Mouse (Mus musculus) heart, adult 2 months (tissue): ENCODE results near the gene Lrrc8c.

Source experiments
- CTCF ChIP-seq: fragments of 200-600 bp; IDR thresholded peaks from 2 replicates; pipeline ENCODE4 v1.8.1; 2022; ENCODE audit warnings: antibody characterized with exemption, mild to moderate bottlenecking, moderate library complexity
- EP300 ChIP-seq: fragments of 200-500 bp; IDR thresholded peaks from 2 replicates; pipeline ENCODE4 v1.6.1; 2011; ENCODE audit warnings: low read depth, low read length, control low read depth; ENCODE audit not compliant: insufficient read depth
- POLR2A ChIP-seq: fragments of 200-500 bp; IDR thresholded peaks from 2 replicates; pipeline ENCODE4 v1.6.1; 2011; ENCODE audit warnings: mild to moderate bottlenecking, low read depth, low read length, control low read depth; ENCODE audit not compliant: insufficient read depth

DNA sequence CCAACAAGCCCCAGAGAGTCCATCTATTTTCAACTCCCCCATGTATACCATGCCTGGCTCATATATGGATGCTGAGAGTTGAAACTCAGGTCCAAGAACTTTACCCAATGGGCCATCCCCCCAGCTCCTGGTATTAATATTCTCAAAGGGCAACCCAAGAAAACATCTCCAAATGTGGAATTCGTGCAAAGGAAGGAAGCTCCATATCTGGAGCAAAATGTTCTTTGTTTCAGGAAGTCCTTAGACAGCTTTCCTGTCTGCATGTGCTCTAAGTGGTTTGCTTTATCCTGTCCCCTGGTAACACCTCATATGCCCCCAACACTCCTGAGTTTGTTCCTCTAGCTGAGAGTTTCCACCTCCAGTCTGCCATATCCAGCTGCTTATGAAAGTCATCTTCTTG, 32.6 kb downstream of the Lrrc8c start:
- no peak for TF ChIP-seq EP300
- no peak for TF ChIP-seq POLR2A
- no peak for TF ChIP-seq CTCF
